Mouse (Mus musculus): Measurements from ENCODE around the gene Arl3. TPM values are rescaled to one million over a fixed set of nuclear protein-coding genes. Genes with fewer than 3 reads are reported as not detected.

Gene Arl3
- polyA plus RNA-seq, 1 experiment: 36.9 TPM

DNA sequence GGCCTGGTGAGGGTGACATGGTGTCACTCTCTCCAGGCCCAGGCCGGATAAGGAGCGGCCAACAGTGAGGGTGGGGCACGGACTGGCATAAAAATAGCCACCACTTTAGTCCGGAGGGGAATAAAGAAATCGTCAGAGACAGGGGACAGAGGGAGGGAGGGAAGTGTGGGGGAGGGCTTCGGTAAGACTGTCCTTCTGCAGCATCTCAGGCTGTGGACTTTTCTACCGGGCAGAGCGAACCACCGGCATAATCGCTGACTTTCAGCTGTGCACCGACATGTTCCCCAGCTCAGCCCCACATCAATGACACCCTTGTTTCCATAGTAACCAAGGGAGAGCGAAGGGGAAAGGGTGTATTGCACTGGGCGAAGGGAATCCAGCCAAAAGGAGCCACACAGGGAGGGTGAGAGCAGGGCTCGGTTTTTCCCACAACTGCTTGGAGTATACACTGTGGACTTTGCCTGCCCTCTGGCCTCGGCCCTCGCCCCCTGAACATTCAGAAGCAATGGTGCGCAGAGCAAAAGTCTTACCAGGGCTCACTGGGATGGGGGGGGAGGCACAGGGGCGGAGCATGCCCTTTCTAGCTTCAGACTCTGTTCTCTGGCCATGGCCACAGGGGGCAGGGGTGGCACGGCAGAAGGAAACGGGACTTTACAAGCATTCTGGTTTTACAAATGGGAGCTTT is 44.3 kb downstream of the Arl3 start:
- Histone ChIP-seq H3K27ac (ENCODE audit: insufficient read depth, low read depth, low read length) (peak overlapping the region; percentile 26), H3K4me1 (ENCODE audit: control insufficient read depth, insufficient read depth, low read length) (peaks cover 48% of the 10 kb centered on the region), H3K4me3 (ENCODE audit: insufficient read depth, low read length) (peak overlapping the region; percentile 56)
- no peak for TF ChIP-seq CTCF (IDR thresholded peaks at IDR 0.05; ENCODE audit: low read depth, low read length)

DNA sequence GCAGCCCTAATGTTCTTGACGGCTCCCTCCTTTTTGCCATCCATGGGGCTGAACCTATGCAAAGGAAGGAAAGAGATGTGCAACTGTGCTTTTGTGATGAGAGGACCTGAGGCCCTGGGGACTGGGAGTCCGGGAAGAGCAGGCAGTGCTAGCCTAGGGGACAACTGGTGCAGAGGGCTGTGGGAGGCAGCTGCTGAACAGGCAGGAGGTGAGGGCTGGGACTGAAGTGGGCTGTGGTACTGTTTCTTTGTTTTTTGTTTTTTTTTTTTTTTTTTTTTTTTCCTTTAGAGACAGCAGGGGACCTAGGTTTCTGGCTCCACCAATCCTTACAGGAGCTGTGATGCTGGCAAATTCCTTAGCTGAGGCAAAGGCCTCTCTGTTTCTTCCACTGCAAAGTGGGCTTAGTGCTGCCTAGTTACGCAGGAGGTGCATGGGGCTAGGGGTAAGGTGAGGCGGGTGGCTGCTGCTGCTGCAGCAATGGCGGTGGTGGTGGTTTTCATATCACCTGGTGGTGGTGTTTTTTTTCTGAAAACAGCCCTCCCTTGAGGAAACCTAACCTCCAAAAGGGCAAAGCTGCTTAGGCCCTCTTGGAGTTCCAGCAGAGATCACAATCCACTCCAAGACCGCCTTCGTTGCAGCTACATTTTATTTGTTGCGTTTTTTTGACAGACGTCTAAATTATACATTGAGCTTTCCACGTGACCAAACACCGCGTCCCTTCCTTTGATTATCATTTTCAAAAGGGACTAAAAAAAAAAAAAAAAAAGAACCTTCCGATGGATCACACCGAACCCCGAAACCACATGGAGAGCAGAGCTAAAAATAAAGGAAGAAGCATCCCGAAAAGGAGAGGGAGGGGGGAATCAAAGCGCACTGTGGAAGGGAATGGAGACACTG is 45.1 kb downstream of the Arl3 start:
- H3K4me1 ChIP-seq (ENCODE audit: control insufficient read depth, insufficient read depth, low read length): peaks cover 56% of the 10 kb centered on the region
- peak overlapping the region; percentile 56 for H3K4me3 ChIP-seq (ENCODE audit: insufficient read depth, low read length)
- TF ChIP-seq CTCF (IDR thresholded peaks at IDR 0.05; ENCODE audit: low read depth, low read length): no peak
- no peak for TF ChIP-seq POLR2A (IDR thresholded peaks at IDR 0.05; ENCODE audit: borderline replicate concordance, low read depth, low read length)
- H3K27ac ChIP-seq (ENCODE audit: insufficient read depth, low read depth, low read length): peak overlapping the region; percentile 26

DNA sequence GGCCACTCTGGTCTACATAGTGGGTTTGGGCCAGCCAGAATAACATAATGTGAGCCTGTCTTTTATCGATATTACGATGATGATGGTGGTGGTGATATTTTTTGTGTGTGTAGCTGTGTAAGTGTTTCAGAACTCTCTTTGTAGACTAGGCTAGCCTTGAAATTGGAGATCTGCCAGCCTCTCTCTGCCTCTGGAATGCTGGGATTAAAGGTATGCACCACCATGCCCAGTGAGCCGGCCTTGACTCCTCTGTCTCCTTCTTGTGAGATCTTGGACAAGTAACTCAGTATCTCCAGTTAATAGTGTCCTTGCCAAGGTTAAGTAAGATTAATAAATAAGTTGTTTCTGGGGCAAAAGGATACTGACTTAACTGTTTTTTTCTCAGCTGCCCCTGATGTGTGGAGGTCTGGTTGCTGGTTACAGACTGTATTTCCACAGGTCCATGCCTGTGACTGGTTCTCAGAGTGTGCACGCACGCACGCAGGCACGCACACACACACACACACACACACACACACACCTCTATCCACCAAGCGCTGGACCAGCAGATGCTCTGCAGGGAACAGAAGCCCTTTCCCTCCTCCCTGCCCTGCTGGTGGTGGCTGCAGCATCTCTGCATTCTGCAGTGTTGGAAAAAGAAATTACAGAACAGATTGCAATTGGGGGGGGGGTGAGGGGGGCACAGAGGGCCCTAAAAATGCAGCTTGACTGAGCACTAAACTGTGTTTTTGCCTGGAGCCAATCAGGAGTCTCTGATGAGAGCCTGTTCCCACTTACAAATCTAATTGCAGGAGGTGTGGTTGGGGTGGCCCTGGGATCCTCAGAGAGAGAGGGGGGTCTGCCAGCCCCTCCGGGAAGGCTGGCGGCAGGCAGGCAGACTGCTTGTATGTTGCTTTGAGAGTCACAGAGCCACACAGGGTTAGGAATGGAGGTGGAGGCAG is 47.0 kb downstream of the Arl3 start:
- Histone ChIP-seq H3K4me3 (ENCODE audit: insufficient read depth, low read length) (no peak overlapping the region), H3K4me1 (ENCODE audit: control insufficient read depth, insufficient read depth, low read length) (peaks cover 61% of the 10 kb centered on the region), H3K27ac (ENCODE audit: insufficient read depth, low read depth, low read length) (no peak overlapping the region)
- TF ChIP-seq CTCF (IDR thresholded peaks at IDR 0.05; ENCODE audit: low read depth, low read length) (no peak), POLR2A (IDR thresholded peaks at IDR 0.05; ENCODE audit: borderline replicate concordance, low read depth, low read length) (no peak)

DNA sequence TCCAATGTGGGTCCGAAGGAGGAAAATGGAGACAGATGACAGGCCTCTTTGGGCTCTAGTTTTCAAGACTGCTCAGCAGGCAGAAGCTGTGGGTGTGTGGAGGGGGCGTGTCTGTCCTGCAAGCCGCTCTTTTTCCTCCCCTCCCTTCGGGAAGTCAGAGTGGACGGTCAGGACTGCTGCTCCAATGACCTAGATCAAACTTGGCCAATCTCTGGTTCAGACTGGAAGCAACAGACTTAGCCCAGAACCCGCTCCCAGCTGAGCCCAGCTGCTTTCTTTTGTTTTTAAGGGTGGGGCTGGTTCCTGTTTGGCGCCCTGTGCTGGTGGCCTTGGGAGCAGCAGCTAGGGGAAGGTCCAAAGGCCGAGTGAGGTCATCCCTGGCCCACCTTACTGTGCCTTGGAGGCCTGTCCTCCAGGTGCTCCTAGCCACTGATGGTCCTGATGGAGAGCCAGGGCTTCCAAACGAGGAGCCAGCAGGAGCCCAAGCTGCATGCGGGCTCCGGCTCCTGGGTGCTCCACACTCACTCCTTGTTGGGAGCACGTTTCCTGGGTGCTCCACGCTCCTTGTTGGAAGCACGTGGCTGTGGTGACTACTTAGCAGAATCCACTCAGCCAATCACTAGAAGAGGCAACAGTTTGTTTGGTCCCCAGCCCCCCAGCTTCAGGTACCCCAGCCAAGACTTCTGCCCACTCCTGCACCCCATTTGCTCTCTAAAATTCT is 48.2 kb downstream of the Arl3 start:
- peaks cover 70% of the 10 kb centered on the region for H3K4me1 ChIP-seq (ENCODE audit: control insufficient read depth, insufficient read depth, low read length)
- H3K27ac ChIP-seq (ENCODE audit: insufficient read depth, low read depth, low read length): peak overlapping the region; percentile 90
- 0 out of 2 replicates have a peak overlapping the region, but pooled peaks have one; percentile 18 for H3K4me3 ChIP-seq (ENCODE audit: insufficient read depth, low read length)
- TF ChIP-seq CTCF (IDR thresholded peaks at IDR 0.05; ENCODE audit: low read depth, low read length): no peak
- TF ChIP-seq POLR2A (IDR thresholded peaks at IDR 0.05; ENCODE audit: borderline replicate concordance, low read depth, low read length): no peak

DNA sequence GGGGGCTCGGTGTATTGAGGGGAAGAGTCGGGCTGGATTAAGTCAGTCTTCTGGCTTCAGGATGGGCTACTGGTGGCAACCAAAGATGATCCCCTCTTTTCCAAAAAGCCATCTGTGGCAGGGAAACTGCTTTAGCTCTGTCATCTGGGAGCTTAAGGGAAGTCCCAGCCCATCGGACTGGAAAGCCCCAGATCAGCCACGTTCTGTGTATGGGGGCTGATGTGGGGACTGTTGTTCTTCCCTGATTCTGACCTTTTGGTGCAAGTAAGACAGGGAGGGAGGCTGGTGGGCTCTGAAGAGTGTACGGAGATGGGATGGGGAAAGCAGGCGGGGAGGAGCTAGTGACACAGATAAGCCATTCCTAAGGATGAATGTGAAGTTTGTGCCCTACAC is 48.9 kb downstream of the Arl3 start:
- Histone ChIP-seq H3K27ac (ENCODE audit: insufficient read depth, low read depth, low read length) (peak overlapping the region; percentile 90), H3K4me1 (ENCODE audit: control insufficient read depth, insufficient read depth, low read length) (peaks cover 68% of the 10 kb centered on the region), H3K4me3 (ENCODE audit: insufficient read depth, low read length) (peak overlapping the region; percentile 18; the same call in 1 of the 2 replicates)
- TF ChIP-seq CTCF (IDR thresholded peaks at IDR 0.05; ENCODE audit: low read depth, low read length) (no peak), POLR2A (IDR thresholded peaks at IDR 0.05; ENCODE audit: borderline replicate concordance, low read depth, low read length) (no peak)

DNA sequence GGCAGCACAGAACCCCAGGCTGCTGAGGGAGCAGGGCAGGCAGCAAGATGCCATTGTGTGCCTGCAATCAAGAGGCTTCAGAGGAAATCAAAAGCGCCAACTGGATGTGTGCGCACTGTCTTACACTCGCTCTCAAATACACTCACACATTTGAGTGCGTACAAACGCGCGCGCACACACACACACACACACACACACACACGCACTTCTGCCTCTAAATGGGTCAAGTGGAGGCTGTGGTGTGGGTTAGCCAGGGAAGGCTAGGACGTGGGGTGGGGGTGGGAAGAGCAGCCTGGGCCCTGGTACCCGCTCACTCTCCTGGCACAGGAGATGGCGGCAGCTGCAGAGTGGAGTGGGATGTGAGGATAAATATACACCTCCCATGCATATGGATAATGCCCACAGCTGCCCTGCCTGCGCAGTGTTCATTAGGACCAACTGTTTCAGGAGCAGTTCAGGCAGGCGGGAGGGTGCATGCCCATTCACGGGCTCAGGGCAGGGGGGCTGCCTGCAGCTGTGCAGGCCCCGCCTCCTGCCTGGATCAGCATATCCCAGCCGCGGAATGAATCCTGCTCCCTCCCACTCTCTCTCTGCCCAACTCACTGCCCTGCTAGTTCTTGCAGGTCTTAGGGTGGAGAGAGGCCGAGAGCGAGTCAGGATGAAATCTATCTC is 49.4 kb downstream of the Arl3 start:
- Histone ChIP-seq H3K4me1 (ENCODE audit: control insufficient read depth, insufficient read depth, low read length) (peaks cover 68% of the 10 kb centered on the region), H3K27ac (ENCODE audit: insufficient read depth, low read depth, low read length) (peak overlapping the region; percentile 90), H3K4me3 (ENCODE audit: insufficient read depth, low read length) (no peak overlapping the region)
- TF ChIP-seq POLR2A (IDR thresholded peaks at IDR 0.05; ENCODE audit: borderline replicate concordance, low read depth, low read length) (no peak), CTCF (IDR thresholded peaks at IDR 0.05; ENCODE audit: low read depth, low read length) (no peak)

DNA sequence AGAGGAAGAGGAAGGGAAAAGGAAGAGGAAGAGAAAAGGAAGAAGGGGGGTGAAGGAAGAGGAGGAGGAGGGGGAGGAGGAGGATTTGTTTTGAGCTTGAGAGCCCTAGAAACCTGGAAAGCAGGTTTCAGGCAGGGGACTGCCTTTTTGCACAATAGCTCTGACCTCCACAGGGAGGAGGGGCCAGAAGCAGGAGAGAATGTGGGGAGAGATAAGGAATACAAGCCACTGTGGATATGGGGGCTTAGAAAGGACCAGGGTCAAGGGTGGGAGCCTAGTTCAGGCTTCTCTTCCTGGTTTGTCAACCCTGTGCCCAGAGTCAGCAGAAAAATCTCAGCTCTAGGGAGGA is 49.9 kb downstream of the Arl3 start:
- Histone ChIP-seq H3K27ac (ENCODE audit: insufficient read depth, low read depth, low read length) (peak overlapping the region; percentile 90), H3K4me1 (ENCODE audit: control insufficient read depth, insufficient read depth, low read length) (peaks cover 70% of the 10 kb centered on the region), H3K4me3 (ENCODE audit: insufficient read depth, low read length) (no peak overlapping the region)
- TF ChIP-seq POLR2A (IDR thresholded peaks at IDR 0.05; ENCODE audit: borderline replicate concordance, low read depth, low read length): no peak
- no peak for TF ChIP-seq CTCF (IDR thresholded peaks at IDR 0.05; ENCODE audit: low read depth, low read length)

DNA sequence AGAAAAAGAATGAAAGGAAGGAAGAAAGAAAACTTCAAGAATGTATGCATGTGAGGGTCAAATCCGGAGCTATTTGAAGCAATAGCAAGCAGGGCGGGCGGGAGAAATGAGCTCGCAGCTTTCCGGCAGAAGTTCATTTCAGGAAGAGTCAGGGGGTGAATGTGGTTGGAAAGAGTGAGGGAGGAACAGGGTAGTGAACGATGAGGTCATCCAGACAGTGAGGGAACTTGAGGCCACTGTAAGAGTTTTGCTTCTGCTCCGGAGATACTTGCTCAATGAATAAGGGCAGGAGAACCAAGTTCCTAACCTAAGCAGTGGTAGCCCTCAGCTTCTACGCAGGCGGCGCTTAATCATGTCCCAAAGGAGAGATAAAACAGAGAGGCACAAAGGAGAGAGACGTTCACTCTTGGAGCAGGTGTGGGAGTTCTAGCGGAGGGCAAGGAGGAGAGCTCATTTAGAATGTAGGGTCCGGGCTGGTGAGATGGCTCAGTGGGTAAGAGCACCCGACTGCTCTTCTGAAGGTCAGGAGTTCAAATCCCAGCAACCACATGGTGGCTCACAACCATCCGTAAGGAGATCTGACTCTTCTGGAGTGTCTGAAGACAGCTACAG is 50.5 kb downstream of the Arl3 start:
- Histone ChIP-seq H3K4me3 (ENCODE audit: insufficient read depth, low read length) (0 out of 2 replicates have a peak overlapping the region, but pooled peaks have one; percentile 1), H3K4me1 (ENCODE audit: control insufficient read depth, insufficient read depth, low read length) (peaks cover 64% of the 10 kb centered on the region), H3K27ac (ENCODE audit: insufficient read depth, low read depth, low read length) (peak overlapping the region; percentile 94)
- TF ChIP-seq POLR2A (IDR thresholded peaks at IDR 0.05; ENCODE audit: borderline replicate concordance, low read depth, low read length) (no peak), CTCF (IDR thresholded peaks at IDR 0.05; ENCODE audit: low read depth, low read length) (no peak)
